Mouse (Mus musculus): ENCODE measurements at regions not wholly inside any gene's neighbourhood (a gene's known extent, or its start where the extent isn't known, plus 50 kb on each side); places are given as distances from the start of the nearest gene placed in this dataset.

GRCm38 (mm10) chr12:107715871-107716270 is 227.4 kb downstream of the 3110018I06Rik start:
- H3K36me3 ChIP-seq (ENCODE audit: control insufficient read depth, insufficient read depth, low read length): no peaks in the 10 kb centered on the region
- H3K4me1 ChIP-seq (replicated peaks; ENCODE audit: control insufficient read depth, insufficient read depth, low read length): no peaks in the 10 kb centered on the region; the same call in 1 of the 2 replicates
- 60% methylated on average over 6 of the region's 6 CpGs for WGBS
- H3K4me3 ChIP-seq (ENCODE audit: low read depth, low read length): no peak overlapping the region
- no peaks in the 10 kb centered on the region for H3K9me3 ChIP-seq (ENCODE audit: control insufficient read depth, low read length)
- DNase-seq (ENCODE audit: low spot score) (no peak), ATAC-seq (replicated peaks; ENCODE audit: low FRiP score, low TSS enrichment, low read depth) (no peak)
- no peak overlapping the region for H3K4me2 ChIP-seq (ENCODE audit: low read length)
- H3K27ac ChIP-seq (ENCODE audit: low read depth): no peak overlapping the region
- no peak overlapping the region for H3K9ac ChIP-seq (ENCODE audit: low read length)
- no peaks in the 10 kb centered on the region for H3K27me3 ChIP-seq (replicated peaks; ENCODE audit: control insufficient read depth, insufficient read depth, low read length)

- no peaks in the 10 kb centered on the region for H3K9me3 ChIP-seq (ENCODE audit: control insufficient read depth, low read length)
- no peaks in the 10 kb centered on the region for H3K36me3 ChIP-seq (ENCODE audit: control insufficient read depth, insufficient read depth, low read length)
- DNase-seq (ENCODE audit: low spot score): no peak
- 90% methylated on average over 6 of the region's 6 CpGs for WGBS
- H3K4me1 ChIP-seq (replicated peaks; ENCODE audit: control insufficient read depth, insufficient read depth, low read length): peaks cover 14% of the 10 kb centered on the region
- no peak overlapping the region for H3K27ac ChIP-seq (ENCODE audit: low read depth)
- no peak overlapping the region for H3K9ac ChIP-seq (ENCODE audit: low read length)
- no peak overlapping the region for H3K4me2 ChIP-seq (ENCODE audit: low read length)
- no peak for ATAC-seq (replicated peaks; ENCODE audit: low FRiP score, low TSS enrichment, low read depth)
- H3K4me3 ChIP-seq (ENCODE audit: low read depth, low read length): no peak overlapping the region
- no peaks in the 10 kb centered on the region for H3K27me3 ChIP-seq (replicated peaks; ENCODE audit: control insufficient read depth, insufficient read depth, low read length)
These were observed 232.5 kb downstream of the 3110018I06Rik start for GRCm38 (mm10) chr12:107720941-107721340.

- Histone ChIP-seq H3K9me3 (ENCODE audit: control insufficient read depth, low read length) (no peaks in the 10 kb centered on the region; the same call in 1 of the 2 replicates), H3K4me1 (replicated peaks; ENCODE audit: control insufficient read depth, insufficient read depth, low read length) (peaks cover 14% of the 10 kb centered on the region; the same call in 1 of the 2 replicates), H3K9ac (ENCODE audit: low read length) (0 out of 2 replicates have a peak overlapping the region, but pooled peaks have one; percentile 5), H3K36me3 (ENCODE audit: control insufficient read depth, insufficient read depth, low read length) (no peaks in the 10 kb centered on the region), H3K4me2 (ENCODE audit: low read length) (no peak overlapping the region), H3K27me3 (replicated peaks; ENCODE audit: control insufficient read depth, insufficient read depth, low read length) (no peaks in the 10 kb centered on the region), H3K4me3 (ENCODE audit: low read depth, low read length) (no peak overlapping the region), H3K27ac (ENCODE audit: low read depth) (no peak overlapping the region)
- ATAC-seq (replicated peaks; ENCODE audit: low FRiP score, low TSS enrichment, low read depth) (no peak), DNase-seq (ENCODE audit: low spot score) (no peak)
- WGBS: 74% methylated on average over 9 of the region's 9 CpGs
These were observed 234.8 kb downstream of the 3110018I06Rik start for GRCm38 (mm10) chr12:107723062-107723859.

GRCm38 (mm10) chr12:107723860-107724320 is 235.5 kb downstream of the 3110018I06Rik start:
- DNase-seq (ENCODE audit: low spot score) (no peak), ATAC-seq (replicated peaks; ENCODE audit: low FRiP score, low TSS enrichment, low read depth) (no peak)
- 56% methylated on average over 14 of the region's 14 CpGs for WGBS

GRCm38 (mm10) chr12:107724467-107724866 is 236.0 kb downstream of the 3110018I06Rik start:
- no peak overlapping the region for H3K4me3 ChIP-seq (ENCODE audit: low read depth, low read length)
- H3K36me3 ChIP-seq (ENCODE audit: control insufficient read depth, insufficient read depth, low read length): no peaks in the 10 kb centered on the region
- no peak overlapping the region for H3K27ac ChIP-seq (ENCODE audit: low read depth)
- DNase-seq (ENCODE audit: low spot score) (no peak), ATAC-seq (replicated peaks; ENCODE audit: low FRiP score, low TSS enrichment, low read depth) (no peak)
- H3K9me3 ChIP-seq (ENCODE audit: control insufficient read depth, low read length): no peaks in the 10 kb centered on the region; the same call in 1 of the 2 replicates
- no peaks in the 10 kb centered on the region for H3K27me3 ChIP-seq (replicated peaks; ENCODE audit: control insufficient read depth, insufficient read depth, low read length)
- H3K4me1 ChIP-seq (replicated peaks; ENCODE audit: control insufficient read depth, insufficient read depth, low read length): peaks cover 14% of the 10 kb centered on the region; the same call in 1 of the 2 replicates
- H3K9ac ChIP-seq (ENCODE audit: low read length): no peak overlapping the region
- no peak overlapping the region for H3K4me2 ChIP-seq (ENCODE audit: low read length)
- 37% methylated on average over 8 of the region's 8 CpGs for WGBS

More at GRCm38 (mm10) chr12:107723860-107724320, 235.5 kb downstream of the 3110018I06Rik start:
- Histone ChIP-seq H3K36me3 (ENCODE audit: control insufficient read depth, insufficient read depth, low read length) (no peaks in the 10 kb centered on the region), H3K4me1 (replicated peaks; ENCODE audit: control insufficient read depth, insufficient read depth, low read length) (peaks cover 14% of the 10 kb centered on the region; the same call in 1 of the 2 replicates), H3K27ac (ENCODE audit: low read depth) (no peak overlapping the region), H3K9me3 (ENCODE audit: control insufficient read depth, low read length) (no peaks in the 10 kb centered on the region; the same call in 1 of the 2 replicates), H3K27me3 (replicated peaks; ENCODE audit: control insufficient read depth, insufficient read depth, low read length) (no peaks in the 10 kb centered on the region), H3K4me3 (ENCODE audit: low read depth, low read length) (no peak overlapping the region), H3K4me2 (ENCODE audit: low read length) (no peak overlapping the region), H3K9ac (ENCODE audit: low read length) (no peak overlapping the region)

GRCm38 (mm10) chr12:107728865-107729264 is 240.4 kb downstream of the 3110018I06Rik start:
- Histone ChIP-seq H3K36me3 (ENCODE audit: control insufficient read depth, insufficient read depth, low read length) (no peaks in the 10 kb centered on the region), H3K4me2 (ENCODE audit: low read length) (no peak overlapping the region), H3K4me1 (replicated peaks; ENCODE audit: control insufficient read depth, insufficient read depth, low read length) (0 out of 2 replicates have a peak, but pooled peaks cover 6% of the 10 kb centered on the region), H3K9me3 (ENCODE audit: control insufficient read depth, low read length) (no peaks in the 10 kb centered on the region; the same call in 1 of the 2 replicates), H3K27me3 (replicated peaks; ENCODE audit: control insufficient read depth, insufficient read depth, low read length) (no peaks in the 10 kb centered on the region), H3K27ac (ENCODE audit: low read depth) (no peak overlapping the region), H3K4me3 (ENCODE audit: low read depth, low read length) (no peak overlapping the region), H3K9ac (ENCODE audit: low read length) (no peak overlapping the region)
- DNase-seq (ENCODE audit: low spot score) (no peak), ATAC-seq (replicated peaks; ENCODE audit: low FRiP score, low TSS enrichment, low read depth) (no peak)
- 78% methylated on average over 6 of the region's 6 CpGs for WGBS

- Histone ChIP-seq H3K9me3 (ENCODE audit: control insufficient read depth, low read length) (no peaks in the 10 kb centered on the region; the same call in 1 of the 2 replicates), H3K4me2 (ENCODE audit: low read length) (no peak overlapping the region), H3K9ac (ENCODE audit: low read length) (no peak overlapping the region), H3K4me1 (replicated peaks; ENCODE audit: control insufficient read depth, insufficient read depth, low read length) (0 out of 2 replicates have a peak, but pooled peaks cover 2% of the 10 kb centered on the region), H3K27me3 (replicated peaks; ENCODE audit: control insufficient read depth, insufficient read depth, low read length) (no peaks in the 10 kb centered on the region), H3K27ac (ENCODE audit: low read depth) (no peak overlapping the region), H3K4me3 (ENCODE audit: low read depth, low read length) (no peak overlapping the region), H3K36me3 (ENCODE audit: control insufficient read depth, insufficient read depth, low read length) (no peaks in the 10 kb centered on the region)
- 80% methylated on average over 11 of the region's 11 CpGs for WGBS
- ATAC-seq (replicated peaks; ENCODE audit: low FRiP score, low TSS enrichment, low read depth) (no peak), DNase-seq (ENCODE audit: low spot score) (no peak)
These were observed 240.9 kb downstream of the 3110018I06Rik start for GRCm38 (mm10) chr12:107729301-107729700.

- Histone ChIP-seq H3K36me3 (ENCODE audit: control insufficient read depth, insufficient read depth, low read length) (no peaks in the 10 kb centered on the region), H3K27me3 (replicated peaks; ENCODE audit: control insufficient read depth, insufficient read depth, low read length) (no peaks in the 10 kb centered on the region), H3K9me3 (ENCODE audit: control insufficient read depth, low read length) (no peaks in the 10 kb centered on the region; the same call in 1 of the 2 replicates), H3K4me3 (ENCODE audit: low read depth, low read length) (no peak overlapping the region), H3K9ac (ENCODE audit: low read length) (no peak overlapping the region), H3K4me2 (ENCODE audit: low read length) (no peak overlapping the region), H3K4me1 (replicated peaks; ENCODE audit: control insufficient read depth, insufficient read depth, low read length) (no peaks in the 10 kb centered on the region), H3K27ac (ENCODE audit: low read depth) (no peak overlapping the region)
- DNase-seq (ENCODE audit: low spot score) (no peak), ATAC-seq (replicated peaks; ENCODE audit: low FRiP score, low TSS enrichment, low read depth) (no peak)
- WGBS: 76% methylated on average over 4 of the region's 4 CpGs
These were observed 242.5 kb downstream of the 3110018I06Rik start for GRCm38 (mm10) chr12:107730940-107731339.
